Mouse (Mus musculus): ENCODE data around the gene Nol11.
"Not testable (repeated sequence)": the region's sequence is repeated elsewhere in the genome, so short reads cannot be mapped to it uniquely, and the experiment has no call there.

Nol11 gene

GRCm38 (mm10) chr11:107155292-107155691 lies 33.9 kb downstream of the Nol11 start:
- DNase-seq (ENCODE audit: low read depth, low spot score), result no peak

- DNase-seq (ENCODE audit: low read depth, low spot score), result no peak
Measured at GRCm38 (mm10) chr11:107154431-107154830, 34.8 kb downstream of the Nol11 start.

GRCm38 (mm10) chr11:107153645-107154044 lies 35.5 kb downstream of the Nol11 start:
- no peak for DNase-seq (ENCODE audit: low read depth, low spot score)

GRCm38 (mm10) chr11:107151809-107152208 lies 37.4 kb downstream of the Nol11 start:
- no peak for DNase-seq (ENCODE audit: low read depth, low spot score)

- DNase-seq (ENCODE audit: low read depth, low spot score), result not testable (repeated sequence)
Measured at GRCm38 (mm10) chr11:107143956-107144355, 45.2 kb downstream of the Nol11 start.

GRCm38 (mm10) chr11:107142382-107142781 lies 46.8 kb downstream of the Nol11 start:
- DNase-seq (ENCODE audit: low read depth, low spot score), result no peak

GRCm38 (mm10) chr11:107140756-107141155 lies 48.4 kb downstream of the Nol11 start:
- DNase-seq (ENCODE audit: low read depth, low spot score), result no peak

- no peak for DNase-seq (ENCODE audit: low read depth, low spot score)
Measured at GRCm38 (mm10) chr11:107138633-107139032, 50.5 kb downstream of the Nol11 start.

- no peak for DNase-seq (ENCODE audit: low read depth, low spot score)
Measured at GRCm38 (mm10) chr11:107137593-107137992, 51.6 kb downstream of the Nol11 start.

GRCm38 (mm10) chr11:107136458-107136857 lies 52.7 kb downstream of the Nol11 start:
- not testable (repeated sequence) for DNase-seq (ENCODE audit: low read depth, low spot score)

- DNase-seq (ENCODE audit: low read depth, low spot score), result no peak
Measured at GRCm38 (mm10) chr11:107135741-107136140, 53.4 kb downstream of the Nol11 start.

GRCm38 (mm10) chr11:107132426-107132825 lies 56.8 kb downstream of the Nol11 start:
- peak; percentile 41 for DNase-seq (ENCODE audit: low read depth, low spot score)

- peak; percentile 79 for DNase-seq (ENCODE audit: low read depth, low spot score)
Measured at GRCm38 (mm10) chr11:107131749-107132421, 57.3 kb downstream of the Nol11 start, which contains the start of gene Bptf. TSS of gene Bptf (minus strand) at chr11:107132127.

GRCm38 (mm10) chr11:107130879-107131748 lies 58.1 kb downstream of the Nol11 start:
- DNase-seq (ENCODE audit: low read depth, low spot score), result peak; percentile 51

- DNase-seq (ENCODE audit: low read depth, low spot score), result no peak
Measured at GRCm38 (mm10) chr11:107130221-107130788, 58.9 kb downstream of the Nol11 start.

- no peak for DNase-seq (ENCODE audit: low read depth, low spot score)
Measured at GRCm38 (mm10) chr11:107129641-107130040, 59.5 kb downstream of the Nol11 start.

GRCm38 (mm10) chr11:107126716-107127115 lies 62.5 kb downstream of the Nol11 start:
- not testable (repeated sequence) for DNase-seq (ENCODE audit: low read depth, low spot score)

GRCm38 (mm10) chr11:107125011-107125410 lies 64.2 kb downstream of the Nol11 start:
- DNase-seq (ENCODE audit: low read depth, low spot score), result no peak

GRCm38 (mm10) chr11:107124327-107124731 lies 64.9 kb downstream of the Nol11 start:
- no peak for DNase-seq (ENCODE audit: low read depth, low spot score)

GRCm38 (mm10) chr11:107117789-107118188 lies 71.4 kb downstream of the Nol11 start:
- DNase-seq (ENCODE audit: low read depth, low spot score), result no peak
